Mouse (Mus musculus) megakaryocyte, adult 5-6 weeks (primary cell): ENCODE measurements at regions not wholly inside any gene's neighbourhood (a gene's known extent, or its start where the extent isn't known, plus 50 kb on each side); places are given as distances from the start of the nearest gene placed in this dataset.

Experiments used
- ATAC-seq: 2 replicates; pipeline ENCODE4 v1.8.0; 2016; ENCODE audit warnings: mild to moderate bottlenecking, inconsistent platforms; ENCODE audit not compliant: poor library complexity, severe bottlenecking

GRCm38 (mm10) chr13:60011092-60011491, 166.1 kb downstream of the Gas1 start:
- ATAC-seq = no peak

- no peak for ATAC-seq
Observed at GRCm38 (mm10) chr13:60007593-60007992, 169.6 kb downstream of the Gas1 start.

- ATAC-seq = no peak
Observed at GRCm38 (mm10) chr13:60007031-60007430, 170.1 kb downstream of the Gas1 start.

GRCm38 (mm10) chr13:60004611-60005010, 172.6 kb downstream of the Gas1 start:
- ATAC-seq = no peak

- ATAC-seq = no peak
Observed at GRCm38 (mm10) chr13:60002098-60002497, 175.1 kb downstream of the Gas1 start.

GRCm38 (mm10) chr13:60001637-60002036, 175.5 kb downstream of the Gas1 start:
- ATAC-seq = no peak

- no peak for ATAC-seq
Observed at GRCm38 (mm10) chr13:60000618-60001347, 176.4 kb downstream of the Gas1 start.

GRCm38 (mm10) chr13:59997431-59997830, 174.5 kb upstream of the Tut7 start:
- ATAC-seq = no peak

- ATAC-seq = no peak
Observed at GRCm38 (mm10) chr13:59996146-59996814, 173.3 kb upstream of the Tut7 start.

GRCm38 (mm10) chr13:59992780-59993501, 170.0 kb upstream of the Tut7 start:
- no peak for ATAC-seq

GRCm38 (mm10) chr13:59992346-59992745, 169.4 kb upstream of the Tut7 start:
- ATAC-seq = no peak

- ATAC-seq = no peak
Observed at GRCm38 (mm10) chr13:59990402-59991280, 167.7 kb upstream of the Tut7 start.

- ATAC-seq = no peak
Observed at GRCm38 (mm10) chr13:59988393-59988965, 165.5 kb upstream of the Tut7 start.

- ATAC-seq = no peak
Observed at GRCm38 (mm10) chr13:59976425-59976824, 153.5 kb upstream of the Tut7 start.

- no peak for ATAC-seq
Observed at GRCm38 (mm10) chr13:59972093-59972427, 149.1 kb upstream of the Tut7 start.

- ATAC-seq = no peak
Observed at GRCm38 (mm10) chr13:59971231-59972092, 148.5 kb upstream of the Tut7 start.

GRCm38 (mm10) chr13:59970430-59970829, 147.5 kb upstream of the Tut7 start:
- ATAC-seq = no peak

- ATAC-seq = no peak
Observed at GRCm38 (mm10) chr13:59969484-59969883, 146.5 kb upstream of the Tut7 start.

GRCm38 (mm10) chr13:59968584-59969240, 145.8 kb upstream of the Tut7 start:
- no peak for ATAC-seq
